Mouse (Mus musculus) erythroid progenitor cell, adult 5-6 weeks (primary cell): ENCODE measurements around the gene Slc5a10. TPM values are rescaled to one million over a fixed set of nuclear protein-coding genes. Genes with fewer than 3 reads are reported as not detected.
"Not testable (repeated sequence)": the region's sequence is repeated elsewhere in the genome, so short reads cannot be mapped to it uniquely, and the experiment has no call there.

ENCODE experiments used
- ATAC-seq: replicated peaks from 2 replicates; pipeline ENCODE4 v1.8.0; 2016; ENCODE audit warnings: moderate number of reproducible peaks, mild to moderate bottlenecking, moderate TSS enrichment, inconsistent platforms; ENCODE audit not compliant: poor library complexity, low FRiP score, severe bottlenecking
- total RNA-seq, 2 experiments: library from RNA; stranded (forward) in 1 of 2; stranded (reverse) in 1 of 2; fragments of 150-400 nt in 1 of 2; fragments of 186-747, 209-891 nt in 1 of 2; gene quantifications; 2 replicates each; pipeline versions ENCODE4 v1.2.3 to v1.2.4; 2015 to 2017; ENCODE audit warnings: low replicate concordance in 2 of 2

Slc5a10 gene
- total RNA-seq, 2 experiments from 2014 or later, result not detected

GRCm38 (mm10) chr11:61653568-61653967 is 67.1 kb downstream of the Slc5a10 start:
- ATAC-seq, result no peak

- no peak for ATAC-seq
Observed at GRCm38 (mm10) chr11:61652686-61653447, 67.8 kb downstream of the Slc5a10 start, which contains the start of gene Grap. Gene Grap (plus strand): TSS chr11:61653265.

GRCm38 (mm10) chr11:61652216-61652615 is 68.4 kb downstream of the Slc5a10 start:
- no peak for ATAC-seq

- ATAC-seq, result no peak
Observed at GRCm38 (mm10) chr11:61650470-61651265, 70.0 kb downstream of the Slc5a10 start.

GRCm38 (mm10) chr11:61649626-61650025 is 71.0 kb downstream of the Slc5a10 start:
- ATAC-seq, result no peak

- ATAC-seq, result no peak
Observed at GRCm38 (mm10) chr11:61649163-61649580, 71.5 kb downstream of the Slc5a10 start.

- ATAC-seq, result no peak
Observed at GRCm38 (mm10) chr11:61648749-61649115, 71.9 kb downstream of the Slc5a10 start.

GRCm38 (mm10) chr11:61647956-61648748 is 72.5 kb downstream of the Slc5a10 start:
- no peak for ATAC-seq

GRCm38 (mm10) chr11:61647110-61647910 is 73.3 kb downstream of the Slc5a10 start:
- ATAC-seq, result no peak

GRCm38 (mm10) chr11:61646499-61647039 is 74.1 kb downstream of the Slc5a10 start:
- no peak for ATAC-seq

- no peak for ATAC-seq
Observed at GRCm38 (mm10) chr11:61645357-61645857, 75.2 kb downstream of the Slc5a10 start.

- ATAC-seq, result no peak
Observed at GRCm38 (mm10) chr11:61644576-61645326, 75.9 kb downstream of the Slc5a10 start.

GRCm38 (mm10) chr11:61643184-61643961 is 77.3 kb downstream of the Slc5a10 start:
- ATAC-seq, result no peak

- no peak for ATAC-seq
Observed at GRCm38 (mm10) chr11:61642106-61642505, 78.5 kb downstream of the Slc5a10 start.

- ATAC-seq, result not testable (repeated sequence)
Observed at GRCm38 (mm10) chr11:61640585-61640984, 80.0 kb downstream of the Slc5a10 start.

GRCm38 (mm10) chr11:61639601-61640177 is 80.9 kb downstream of the Slc5a10 start:
- ATAC-seq, result no peak
